Mouse (Mus musculus) kidney, adult 2 months (tissue): Measurements from ENCODE around the gene Zfp385b. TPM values are rescaled to one million over a fixed set of nuclear protein-coding genes. Genes with fewer than 3 reads are reported as not detected.

Experiments used
- DNase-seq: peaks from one replicate; pipeline ENCODE4 v3.0.0; 2021
- H3K27ac ChIP-seq: fragments of 200-500 bp; 2 replicates; pipeline ENCODE4 v1.5.1; 2012; ENCODE audit warnings: low read depth, low read length, control low read depth, inconsistent platforms; ENCODE audit not compliant: insufficient read depth
- H3K27me3 ChIP-seq: fragments of 200-500 bp; replicated peaks from 2 replicates; pipeline ENCODE4 v1.6.1; 2012; ENCODE audit warnings: mild to moderate bottlenecking, moderate library complexity, low read length, inconsistent platforms; ENCODE audit not compliant: control insufficient read depth, insufficient read depth
- H3K36me3 ChIP-seq: fragments of 200-500 bp; 2 replicates; pipeline ENCODE4 v1.6.1; 2012; ENCODE audit warnings: mild to moderate bottlenecking, moderate library complexity, low read length, inconsistent platforms; ENCODE audit not compliant: control insufficient read depth, insufficient read depth
- H3K4me1 ChIP-seq: fragments of 200-500 bp; 2 replicates; pipeline ENCODE4 v1.6.1; 2011; ENCODE audit warnings: low read length; ENCODE audit not compliant: control insufficient read depth, insufficient read depth
- H3K4me3 ChIP-seq: fragments of 200-500 bp; 2 replicates; pipeline ENCODE4 v1.5.1; 2011; ENCODE audit warnings: mild to moderate bottlenecking, low read depth, low read length, control low read depth; ENCODE audit not compliant: insufficient read depth
- CTCF ChIP-seq: fragments of 200-500 bp; conservative IDR thresholded peaks from 2 replicates; pipeline ENCODE4 v1.5.1; 2011; ENCODE audit warnings: low read depth, mild to moderate bottlenecking, control low read depth, low read length, moderate library complexity, mixed read lengths; ENCODE audit not compliant: insufficient read depth, insufficient read length
- POLR2A ChIP-seq: fragments of 200-500 bp; IDR thresholded peaks from one replicate; pipeline ENCODE4 v1.6.1; 2011; ENCODE audit warnings: low read depth, low read length, control low read depth
- WGBS: fragments of 180-500 bp; shearing (Covaris S2); methylation state at CpG from one replicate; pipeline ENCODE4 v1.1.7; 2018; 5-methylcytosine and 5-hydroxymethylcytosine counted together
- polyA plus RNA-seq: library from polyadenylated mRNA; depleted of rRNA; stranded (reverse); fragments of >200 nt; gene quantifications from 2 replicates; pipeline ENCODE4 v1.2.3, GENCODE M21; 2012

Gene Zfp385b
- polyA plus RNA-seq, 1 experiment = 12.9 TPM

DNA sequence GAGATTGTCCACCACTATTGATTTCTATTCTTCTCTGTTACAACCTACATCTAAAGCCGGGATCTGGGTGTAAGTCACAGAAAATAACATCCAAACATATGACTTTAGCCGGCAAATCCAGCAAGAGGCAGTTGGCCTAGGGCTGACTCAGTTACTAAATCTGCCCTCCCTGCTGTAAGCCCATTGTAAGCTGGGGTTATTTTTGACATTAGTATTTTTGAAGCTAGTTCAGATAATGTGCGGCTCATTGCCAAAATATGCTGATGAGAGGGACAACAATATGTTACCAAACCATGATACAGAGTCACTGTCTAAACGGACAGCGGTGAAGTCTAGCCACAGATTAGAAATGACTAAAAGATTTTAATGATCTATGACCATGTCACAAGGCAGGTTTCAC lies 257.5 kb downstream of the Zfp385b start:
- no peak overlapping the region for H3K27ac ChIP-seq
- no peaks in the 10 kb centered on the region for H3K4me1 ChIP-seq
- H3K4me3 ChIP-seq = no peak overlapping the region
- H3K36me3 ChIP-seq = no peaks in the 10 kb centered on the region
- TF ChIP-seq POLR2A (no peak), CTCF (no peak)
- no peak for DNase-seq
- H3K27me3 ChIP-seq = no peaks in the 10 kb centered on the region
- WGBS = 94% methylated on average over 5 of the region's 5 CpGs

DNA sequence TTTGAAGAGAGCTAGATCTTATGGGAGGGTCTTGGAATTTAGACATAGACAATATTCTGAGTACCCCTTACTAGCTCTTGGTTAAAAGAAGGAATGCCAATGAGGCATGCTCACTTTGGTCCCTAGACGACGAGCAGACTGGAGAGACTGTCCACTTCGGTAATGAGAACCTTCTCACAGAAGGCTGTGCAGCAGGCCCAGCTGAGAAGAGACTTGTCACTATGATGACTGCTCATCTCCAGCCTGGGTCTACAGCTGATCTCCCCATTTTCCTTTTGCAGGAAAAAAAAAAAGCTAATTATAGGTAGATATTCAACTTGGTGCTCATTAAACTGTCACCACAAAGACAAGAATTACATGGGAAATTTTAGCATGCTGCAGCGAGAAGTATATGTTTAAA lies 262.5 kb downstream of the Zfp385b start:
- WGBS = 91% methylated on average over 4 of the region's 4 CpGs
- Histone ChIP-seq H3K4me3 (no peak overlapping the region), H3K36me3 (no peaks in the 10 kb centered on the region), H3K4me1 (no peaks in the 10 kb centered on the region), H3K27ac (no peak overlapping the region), H3K27me3 (no peaks in the 10 kb centered on the region)
- TF ChIP-seq CTCF (no peak), POLR2A (no peak)
- no peak for DNase-seq

- no peak for DNase-seq
- TF ChIP-seq POLR2A (no peak), CTCF (no peak)
- 66% methylated on average over 7 of the region's 7 CpGs for WGBS
- Histone ChIP-seq H3K27me3 (no peaks in the 10 kb centered on the region), H3K36me3 (no peaks in the 10 kb centered on the region), H3K4me3 (no peak overlapping the region), H3K4me1 (no peaks in the 10 kb centered on the region), H3K27ac (no peak overlapping the region)
Measured at GRCm38 (mm10) chr2:77555980-77556379, 263.5 kb downstream of the Zfp385b start.

DNA sequence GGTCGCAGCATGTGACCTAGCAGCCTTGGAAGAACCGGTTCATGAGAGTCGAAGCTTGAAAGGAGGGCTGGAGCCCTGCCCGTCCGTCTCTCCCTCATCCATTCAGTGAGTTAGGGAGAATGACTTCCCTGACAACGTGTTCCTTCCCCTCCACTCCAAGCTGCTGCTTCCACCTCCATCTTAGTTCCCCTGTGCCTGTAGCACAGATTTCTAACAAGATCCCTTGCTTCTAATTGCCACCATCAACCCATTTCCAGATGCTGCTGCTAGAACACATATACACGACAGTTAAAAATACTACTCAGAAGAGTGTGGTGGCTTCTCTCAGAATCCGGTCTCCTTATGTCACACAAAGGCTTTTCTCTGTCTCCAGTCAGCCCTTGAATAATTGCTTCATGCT lies 266.8 kb downstream of the Zfp385b start:
- H3K27ac ChIP-seq = no peak overlapping the region
- H3K27me3 ChIP-seq = no peaks in the 10 kb centered on the region
- TF ChIP-seq POLR2A (no peak), CTCF (no peak)
- H3K36me3 ChIP-seq = no peaks in the 10 kb centered on the region
- H3K4me3 ChIP-seq = no peak overlapping the region
- no peaks in the 10 kb centered on the region for H3K4me1 ChIP-seq
- WGBS = 72% methylated on average over 8 of the region's 8 CpGs
- no peak for DNase-seq

- WGBS = 39% methylated on average over 1 of the region's 1 CpGs
- Histone ChIP-seq H3K36me3 (no peaks in the 10 kb centered on the region), H3K4me3 (no peak overlapping the region), H3K4me1 (peaks cover 15% of the 10 kb centered on the region), H3K27me3 (no peaks in the 10 kb centered on the region), H3K27ac (peak overlapping the region; percentile 77; the same call in 1 of the 2 replicates)
- TF ChIP-seq CTCF (no peak), POLR2A (no peak)
- DNase-seq = peak; percentile 32
Measured at GRCm38 (mm10) chr2:77543388-77543787, 276.1 kb downstream of the Zfp385b start.

GRCm38 (mm10) chr2:77542605-77543004 lies 276.8 kb downstream of the Zfp385b start:
- WGBS = 21% methylated on average over 2 of the region's 2 CpGs
- Histone ChIP-seq H3K27ac (peak overlapping the region; percentile 77), H3K27me3 (no peaks in the 10 kb centered on the region), H3K36me3 (no peaks in the 10 kb centered on the region), H3K4me3 (no peak overlapping the region), H3K4me1 (peaks cover 15% of the 10 kb centered on the region)
- no peak for TF ChIP-seq POLR2A
- no peak for TF ChIP-seq CTCF
- peak; percentile 73 for DNase-seq

DNA sequence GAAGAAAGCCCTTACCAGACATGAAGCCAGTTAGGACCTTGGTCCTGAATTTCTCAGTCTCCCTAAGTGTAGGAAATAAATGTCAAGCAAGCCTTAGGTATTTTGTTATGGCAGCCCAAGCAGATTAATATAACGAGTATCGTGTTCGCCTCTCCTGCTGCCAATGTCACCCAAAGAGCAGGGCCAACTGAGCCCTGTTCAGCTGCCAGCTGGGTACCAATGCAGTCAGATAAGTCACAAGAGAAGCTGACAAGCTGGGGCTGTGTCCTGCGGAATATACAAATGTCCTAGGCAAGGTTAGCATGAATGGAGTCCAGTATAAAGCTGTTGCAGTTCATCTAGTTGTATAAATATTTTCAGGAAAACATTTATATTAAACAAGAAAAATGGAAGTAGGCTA lies 277.8 kb downstream of the Zfp385b start:
- Histone ChIP-seq H3K4me1 (peaks cover 15% of the 10 kb centered on the region), H3K36me3 (no peaks in the 10 kb centered on the region), H3K4me3 (no peak overlapping the region), H3K27ac (peak overlapping the region; percentile 64; the same call in 1 of the 2 replicates), H3K27me3 (no peaks in the 10 kb centered on the region)
- WGBS = 85% methylated on average over 4 of the region's 4 CpGs
- no peak for TF ChIP-seq POLR2A
- TF ChIP-seq CTCF = no peak
- DNase-seq = no peak

DNA sequence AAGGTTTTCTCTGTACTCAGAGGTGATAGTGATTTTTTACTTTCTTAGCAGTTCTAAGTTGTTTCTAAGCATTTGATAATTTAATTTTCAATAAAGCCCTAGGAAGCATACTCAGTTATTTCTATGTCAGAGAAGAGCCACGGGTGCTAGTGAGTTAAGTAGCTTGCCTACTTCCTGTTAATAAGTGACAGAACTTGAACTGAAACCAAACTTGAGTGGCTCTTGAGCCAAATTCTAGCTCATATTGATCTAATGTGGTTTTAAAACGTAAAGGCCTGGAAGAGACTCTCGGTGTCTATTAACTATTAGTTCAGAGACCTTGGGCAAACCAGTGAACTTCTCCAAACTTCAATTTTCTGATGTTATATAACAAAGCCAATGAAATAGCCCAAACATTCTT lies 278.6 kb downstream of the Zfp385b start:
- 27% methylated on average over 3 of the region's 3 CpGs for WGBS
- peaks cover 15% of the 10 kb centered on the region for H3K4me1 ChIP-seq
- DNase-seq = peak; percentile 84
- TF ChIP-seq CTCF (no peak), POLR2A (no peak)
- peak overlapping the region; percentile 38; the same call in 1 of the 2 replicates for H3K27ac ChIP-seq
- H3K36me3 ChIP-seq = no peaks in the 10 kb centered on the region
- H3K4me3 ChIP-seq = no peak overlapping the region
- no peaks in the 10 kb centered on the region for H3K27me3 ChIP-seq
